Mouse (Mus musculus): ENCODE results near the gene Rgs6. TPM values are rescaled to one million over a fixed set of nuclear protein-coding genes. Genes with fewer than 3 reads are reported as not detected.

The Rgs6 gene
- total RNA-seq, 2 experiments from 2014 or later = 12.6 to 13.8 TPM

GRCm38 (mm10) chr12:82822821-82823620, 234.9 kb downstream of the Rgs6 start:
- DNase-seq (ENCODE audit: low spot score) = no peak
- intact Hi-C loops (cut with DNase I) = no loop called here

GRCm38 (mm10) chr12:82830333-82830732, 242.2 kb downstream of the Rgs6 start:
- DNase-seq (ENCODE audit: low spot score) = no peak
- intact Hi-C loops (cut with DNase I) = no loop called here

- no peak for DNase-seq (ENCODE audit: low spot score)
- intact Hi-C loops (cut with DNase I) = no loop called here
These were observed 250.5 kb downstream of the Rgs6 start for GRCm38 (mm10) chr12:82838544-82838943.

GRCm38 (mm10) chr12:82841566-82841965, 253.5 kb downstream of the Rgs6 start:
- no peak for DNase-seq (ENCODE audit: low spot score)
- intact Hi-C loops (cut with DNase I) = loop anchor here (10.0 kb wide), 1 partner anchor 227 kb away; no protein-coding TSS in a partner anchor

GRCm38 (mm10) chr12:82848304-82848872, 260.3 kb downstream of the Rgs6 start:
- no peak for DNase-seq (ENCODE audit: low spot score)
- intact Hi-C loops (cut with DNase I) = loop anchor here (10.0 kb wide), 1 partner anchor 234 kb away; no protein-coding TSS in a partner anchor

- intact Hi-C loops (cut with DNase I) = no loop called here
- DNase-seq (ENCODE audit: low spot score) = no peak
These were observed 266.8 kb downstream of the Rgs6 start for GRCm38 (mm10) chr12:82854902-82855301.

- DNase-seq (ENCODE audit: low spot score) = no peak
- intact Hi-C loops (cut with DNase I) = no loop called here
These were observed 267.4 kb downstream of the Rgs6 start for GRCm38 (mm10) chr12:82855333-82856107.

GRCm38 (mm10) chr12:82865686-82866085, 277.6 kb downstream of the Rgs6 start:
- intact Hi-C loops (cut with DNase I) = no loop called here

GRCm38 (mm10) chr12:82880711-82881110, 292.6 kb downstream of the Rgs6 start:
- intact Hi-C loops (cut with DNase I) = no loop called here
- DNase-seq (ENCODE audit: low spot score) = no peak

More at GRCm38 (mm10) chr12:82865686-82866085, 277.6 kb downstream of the Rgs6 start:
- no peak for DNase-seq (ENCODE audit: low spot score)

GRCm38 (mm10) chr12:82883079-82883478, 295.0 kb downstream of the Rgs6 start:
- no peak for DNase-seq (ENCODE audit: low spot score)
- intact Hi-C loops (cut with DNase I) = no loop called here

- no peak for DNase-seq (ENCODE audit: low spot score)
- intact Hi-C loops (cut with DNase I) = no loop called here
These were observed 307.1 kb downstream of the Rgs6 start for GRCm38 (mm10) chr12:82894971-82895838.

- intact Hi-C loops (cut with DNase I) = no loop called here
- no peak for DNase-seq (ENCODE audit: low spot score)
These were observed 317.7 kb downstream of the Rgs6 start for GRCm38 (mm10) chr12:82905773-82906172.

- DNase-seq (ENCODE audit: low spot score) = no peak
- intact Hi-C loops (cut with DNase I) = no loop called here
These were observed 322.8 kb downstream of the Rgs6 start for GRCm38 (mm10) chr12:82910846-82911245.

GRCm38 (mm10) chr12:82914127-82914526, 326.0 kb downstream of the Rgs6 start:
- intact Hi-C loops (cut with DNase I) = no loop called here

GRCm38 (mm10) chr12:82920146-82920545, 332.1 kb downstream of the Rgs6 start:
- intact Hi-C loops (cut with DNase I) = no loop called here
- DNase-seq (ENCODE audit: low spot score) = no peak

More at GRCm38 (mm10) chr12:82914127-82914526, 326.0 kb downstream of the Rgs6 start:
- DNase-seq (ENCODE audit: low spot score) = no peak

- intact Hi-C loops (cut with DNase I) = no loop called here
- no peak for DNase-seq (ENCODE audit: low spot score)
These were observed 333.4 kb downstream of the Rgs6 start for GRCm38 (mm10) chr12:82921287-82922015.

GRCm38 (mm10) chr12:82922856-82923506, 334.9 kb downstream of the Rgs6 start:
- intact Hi-C loops (cut with DNase I) = no loop called here
- no peak for DNase-seq (ENCODE audit: low spot score)

- intact Hi-C loops (cut with DNase I) = no loop called here
- DNase-seq (ENCODE audit: low spot score) = peak; percentile 53
These were observed 344.8 kb downstream of the Rgs6 start for GRCm38 (mm10) chr12:82932706-82933461.

All from heart, postnatal 25 days (tissue).